Mouse (Mus musculus) midbrain, embryonic 13.5 days (tissue): ENCODE data around the gene Olfr33. TPM values are rescaled to one million over a fixed set of nuclear protein-coding genes. Genes with fewer than 3 reads are reported as not detected.

Experiments
- ATAC-seq: fragments of 200-750 bp; cut with Nextera tagmentation; 2 replicates; pipeline ENCODE4 v1.8.0; 2017; ENCODE audit warnings: mild to moderate bottlenecking, moderate TSS enrichment, moderate library complexity
- H3K27ac ChIP-seq: fragments of 300-500 bp; sonication (generic); 2 replicates; pipeline ENCODE4 v1.5.1; 2015; ENCODE audit warnings: inconsistent platforms, mild to moderate bottlenecking, moderate library complexity
- H3K27me3 ChIP-seq: fragments of 300-500 bp; sonication (generic); 2 replicates; pipeline ENCODE4 v1.6.1; 2015; ENCODE audit warnings: mild to moderate bottlenecking, inconsistent platforms
- H3K36me3 ChIP-seq: fragments of 300-500 bp; sonication (generic); 2 replicates; pipeline ENCODE4 v1.6.1; 2015; ENCODE audit warnings: mild to moderate bottlenecking, inconsistent platforms
- H3K4me1 ChIP-seq: fragments of 300-500 bp; sonication (generic); replicated peaks from 2 replicates; pipeline ENCODE4 v1.6.1; 2015; ENCODE audit warnings: inconsistent platforms
- H3K4me2 ChIP-seq: fragments of 300-500 bp; sonication (generic); replicated peaks from 2 replicates; pipeline ENCODE4 v1.6.1; 2015; ENCODE audit warnings: moderate library complexity, mild to moderate bottlenecking, inconsistent platforms
- H3K4me3 ChIP-seq: fragments of 300-500 bp; sonication (generic); replicated peaks from 2 replicates; pipeline ENCODE4 v1.5.1; 2015; ENCODE audit warnings: mild to moderate bottlenecking, inconsistent platforms
- H3K9ac ChIP-seq: fragments of 300-500 bp; sonication (generic); replicated peaks from 2 replicates; pipeline ENCODE4 v1.6.1; 2015; ENCODE audit warnings: mild to moderate bottlenecking, inconsistent platforms
- H3K9me3 ChIP-seq: fragments of 300-500 bp; sonication (generic); 2 replicates; pipeline ENCODE4 v1.6.1; 2016; ENCODE audit warnings: mild to moderate bottlenecking, inconsistent platforms
- WGBS: fragments of 180-500 bp; shearing (Covaris S2); methylation state at CpG from one replicate; pipeline ENCODE4 v1.1.7; 2015; 5-methylcytosine and 5-hydroxymethylcytosine counted together
- polyA plus RNA-seq: library from polyadenylated mRNA; unstranded; fragments of >200 nt; fragmentation: Nextera tagmentation; extraction: Ambion mirVana; gene quantifications from 2 replicates; pipeline ENCODE4 v1.2.1, GENCODE M21; 2015

The Olfr33 gene
- polyA plus RNA-seq, result not detected in 2 replicates

- Histone ChIP-seq H3K27ac (no peak within 1 kb of the TSS), H3K4me1 (no peaks in the 10 kb centered on the region), H3K9me3 (no peaks in the 10 kb centered on the region), H3K4me3 (no peak within 1 kb of the TSS), H3K4me2 (no peak within 1 kb of the TSS), H3K27me3 (no peaks in the 10 kb centered on the region), H3K9ac (no peak within 1 kb of the TSS), H3K36me3 (no peaks in the 10 kb centered on the region)
- ATAC-seq, result no peak
- WGBS, result 40% methylated on average over 1 of the region's 1 CpGs
These were observed at the start of gene Olfr33 for GRCm38 (mm10) chr7:102718970-102719369. TSS of gene Olfr33 (minus strand) at chr7:102719070.

- Histone ChIP-seq H3K9ac (no peak within 1 kb of the TSS), H3K27me3 (no peaks in the 10 kb centered on the region), H3K27ac (no peak within 1 kb of the TSS), H3K4me2 (no peak within 1 kb of the TSS), H3K36me3 (no peaks in the 10 kb centered on the region), H3K4me1 (no peaks in the 10 kb centered on the region), H3K4me3 (no peak within 1 kb of the TSS), H3K9me3 (no peaks in the 10 kb centered on the region)
- 75% methylated on average over 4 of the region's 4 CpGs for WGBS
- no peak for ATAC-seq
These were observed 40.4 kb upstream of the Olfr33 start, which contains the start of the genes Olfr560 and Olfr78 for GRCm38 (mm10) chr7:102759266-102759665. TSS of gene Olfr560 (minus strand) at chr7:102759366. TSS of gene Olfr78 (minus strand) at chr7:102759471.

- Histone ChIP-seq H3K9ac (no peak overlapping the region), H3K4me1 (no peaks in the 10 kb centered on the region), H3K27ac (no peak overlapping the region), H3K4me3 (no peak overlapping the region), H3K27me3 (no peaks in the 10 kb centered on the region), H3K4me2 (no peak overlapping the region), H3K9me3 (no peaks in the 10 kb centered on the region), H3K36me3 (no peaks in the 10 kb centered on the region)
- ATAC-seq, result no peak
- 22% methylated on average over 1 of the region's 1 CpGs for WGBS
These were observed 33.2 kb upstream of the Olfr33 start for GRCm38 (mm10) chr7:102752086-102752485.

- H3K36me3 ChIP-seq, result no peaks in the 10 kb centered on the region
- no peaks in the 10 kb centered on the region for H3K27me3 ChIP-seq
- WGBS, result 63% methylated on average over 2 of the region's 2 CpGs
- H3K4me3 ChIP-seq, result no peak overlapping the region
- H3K27ac ChIP-seq, result no peak overlapping the region
- no peak overlapping the region for H3K9ac ChIP-seq
- H3K9me3 ChIP-seq, result no peaks in the 10 kb centered on the region
- H3K4me1 ChIP-seq, result no peaks in the 10 kb centered on the region
- ATAC-seq, result no peak
- no peak overlapping the region for H3K4me2 ChIP-seq
These were observed 18.8 kb upstream of the Olfr33 start for GRCm38 (mm10) chr7:102737705-102738104.

DNA sequence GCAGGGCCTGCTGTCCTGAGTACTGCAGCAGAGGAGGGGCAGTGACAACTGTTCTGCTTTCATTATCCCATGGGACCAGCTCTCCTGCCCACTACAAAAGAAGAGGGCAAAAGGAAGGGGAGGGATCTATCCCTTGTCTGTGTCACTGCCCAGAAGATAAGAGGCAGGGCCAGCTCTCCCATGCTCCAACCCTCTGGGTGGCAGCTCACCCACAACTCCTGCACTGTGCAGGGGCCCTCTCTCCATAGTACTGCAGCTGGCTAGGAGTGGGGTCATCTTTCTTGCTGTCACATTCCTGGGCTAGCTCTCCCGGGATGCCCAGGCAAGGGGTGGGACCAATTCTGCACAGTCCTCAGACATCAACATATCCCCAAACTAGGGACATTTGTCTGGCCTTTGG is 14.9 kb upstream of the Olfr33 start:
- Histone ChIP-seq H3K27me3 (no peaks in the 10 kb centered on the region), H3K9me3 (no peaks in the 10 kb centered on the region), H3K27ac (no peak overlapping the region), H3K4me2 (no peak overlapping the region), H3K4me1 (no peaks in the 10 kb centered on the region), H3K36me3 (no peaks in the 10 kb centered on the region), H3K9ac (no peak overlapping the region), H3K4me3 (no peak overlapping the region)
- 89% methylated on average over 1 of the region's 1 CpGs for WGBS
- ATAC-seq, result 0 out of 2 replicates have a peak, but pooled peaks have one; percentile 20

DNA sequence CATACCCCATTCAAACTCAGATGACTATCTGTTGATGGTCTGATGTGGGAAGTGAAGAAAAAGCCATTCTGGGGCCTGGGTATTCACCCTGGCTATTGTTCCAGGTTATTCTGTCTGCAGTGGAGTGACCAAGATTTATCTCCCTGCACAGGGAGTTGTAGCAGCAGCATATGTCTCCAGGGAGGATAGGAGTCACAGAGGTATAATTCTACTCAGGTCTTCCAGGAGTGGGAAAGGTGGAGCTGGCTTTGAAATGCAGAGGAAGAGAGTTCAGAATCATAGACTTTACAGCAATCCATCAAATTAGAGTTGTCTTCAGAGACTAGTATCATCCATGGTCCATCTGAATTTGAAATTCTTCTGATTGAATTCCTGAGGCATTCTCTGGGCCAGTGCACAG is 8.5 kb upstream of the Olfr33 start, which contains the start of gene Olfr559:
Gene Olfr559 (minus strand): TSS at position 101 of the 400 bp plus-strand sequence.
- no peak within 1 kb of the TSS for H3K4me3 ChIP-seq
- no peaks in the 10 kb centered on the region for H3K9me3 ChIP-seq
- no peak within 1 kb of the TSS for H3K4me2 ChIP-seq
- H3K27me3 ChIP-seq, result no peaks in the 10 kb centered on the region
- H3K9ac ChIP-seq, result no peak within 1 kb of the TSS
- no peaks in the 10 kb centered on the region for H3K36me3 ChIP-seq
- ATAC-seq, result no peak
- no peak within 1 kb of the TSS for H3K27ac ChIP-seq
- no peaks in the 10 kb centered on the region for H3K4me1 ChIP-seq

- H3K27me3 ChIP-seq, result no peaks in the 10 kb centered on the region
- no peak within 1 kb of the TSS for H3K4me3 ChIP-seq
- H3K36me3 ChIP-seq, result no peaks in the 10 kb centered on the region
- H3K9me3 ChIP-seq, result no peaks in the 10 kb centered on the region
- no peaks in the 10 kb centered on the region for H3K4me1 ChIP-seq
- H3K27ac ChIP-seq, result no peak within 1 kb of the TSS
- H3K9ac ChIP-seq, result no peak within 1 kb of the TSS
- H3K4me2 ChIP-seq, result no peak within 1 kb of the TSS
- no peak for ATAC-seq
These were observed 17.0 kb downstream of the Olfr33 start, which contains the start of gene Olfr558 for GRCm38 (mm10) chr7:102701915-102702314. TSS of gene Olfr558 (plus strand) at chr7:102702215.

- 89% methylated on average over 7 of the region's 7 CpGs for WGBS
These were observed 20.4 kb downstream of the Olfr33 start for GRCm38 (mm10) chr7:102698461-102698860.

DNA sequence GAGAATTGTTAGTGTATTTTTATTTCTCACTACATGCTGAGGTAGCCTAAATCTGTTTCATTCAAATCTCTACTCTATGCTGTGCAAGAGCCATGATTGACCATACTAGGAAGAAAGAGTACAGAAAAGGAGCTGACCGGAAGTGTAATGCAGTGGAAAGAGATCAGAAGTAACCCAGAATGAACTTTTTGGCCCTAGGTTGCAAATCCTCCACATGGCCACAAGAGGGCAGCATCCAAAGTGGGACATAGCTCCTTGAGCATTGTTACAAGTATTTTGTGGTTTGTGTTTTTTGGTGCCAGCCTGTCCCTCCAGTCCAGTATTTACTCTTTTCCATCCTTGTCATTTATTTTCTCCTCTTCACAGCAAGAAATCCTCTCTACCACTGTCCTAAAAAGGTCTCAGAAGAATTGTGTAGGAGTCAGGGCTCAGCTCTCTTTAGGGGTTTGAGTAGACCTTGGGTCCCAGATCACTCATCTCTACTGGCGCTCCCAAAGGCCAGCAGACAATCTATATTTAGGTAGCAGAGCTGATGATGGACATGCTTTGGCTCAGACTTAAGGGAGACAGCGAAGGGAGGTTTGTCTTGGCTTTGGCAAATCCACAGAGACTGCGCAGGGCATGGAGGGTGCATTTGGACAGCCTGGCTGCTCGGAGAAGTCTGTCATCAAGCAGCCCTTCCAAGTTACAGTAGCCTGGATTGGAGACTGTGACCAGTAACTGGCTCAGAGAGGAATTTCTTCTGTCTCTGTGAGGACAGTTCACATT is 23.3 kb downstream of the Olfr33 start, which contains the start of gene Olfr557:
Gene Olfr557 (plus strand): TSS at position 553 of the 768 bp plus-strand sequence.
- WGBS, result 83% methylated on average over 5 of the region's 5 CpGs
- ATAC-seq, result no peak

More at GRCm38 (mm10) chr7:102698461-102698860, 20.4 kb downstream of the Olfr33 start:
- ATAC-seq, result no peak
- H3K27me3 ChIP-seq, result no peaks in the 10 kb centered on the region
- H3K9ac ChIP-seq, result no peak overlapping the region
- H3K4me2 ChIP-seq, result no peak overlapping the region
- H3K4me1 ChIP-seq, result no peaks in the 10 kb centered on the region
- H3K4me3 ChIP-seq, result no peak overlapping the region
- no peaks in the 10 kb centered on the region for H3K36me3 ChIP-seq
- H3K27ac ChIP-seq, result no peak overlapping the region
- H3K9me3 ChIP-seq, result no peaks in the 10 kb centered on the region

GRCm38 (mm10) chr7:102686944-102687501 is 31.8 kb downstream of the Olfr33 start, which contains the start of gene Trim68:
TSS of gene Trim68 (minus strand) at chr7:102687327.
- Histone ChIP-seq H3K36me3 (no peaks in the 10 kb centered on the region), H3K27me3 (no peaks in the 10 kb centered on the region), H3K9me3 (no peaks in the 10 kb centered on the region), H3K27ac (peak within 1 kb of the TSS; percentile 69), H3K4me1 (peaks cover 4% of the 10 kb centered on the region; the same call in 1 of the 2 replicates), H3K9ac (peak within 1 kb of the TSS; percentile 74), H3K4me3 (peak within 1 kb of the TSS; percentile 57), H3K4me2 (peak within 1 kb of the TSS; percentile 61)
- under 1% methylated on average over 40 of the region's 40 CpGs for WGBS
- ATAC-seq, result peak; percentile 100

More for the DNA sequence above, 23.3 kb downstream of the Olfr33 start, which contains the start of gene Olfr557:
- Histone ChIP-seq H3K4me2 (no peak within 1 kb of the TSS), H3K27ac (no peak within 1 kb of the TSS), H3K9me3 (no peaks in the 10 kb centered on the region), H3K4me3 (no peak within 1 kb of the TSS), H3K4me1 (no peaks in the 10 kb centered on the region), H3K9ac (no peak within 1 kb of the TSS), H3K36me3 (no peaks in the 10 kb centered on the region), H3K27me3 (no peaks in the 10 kb centered on the region)

DNA sequence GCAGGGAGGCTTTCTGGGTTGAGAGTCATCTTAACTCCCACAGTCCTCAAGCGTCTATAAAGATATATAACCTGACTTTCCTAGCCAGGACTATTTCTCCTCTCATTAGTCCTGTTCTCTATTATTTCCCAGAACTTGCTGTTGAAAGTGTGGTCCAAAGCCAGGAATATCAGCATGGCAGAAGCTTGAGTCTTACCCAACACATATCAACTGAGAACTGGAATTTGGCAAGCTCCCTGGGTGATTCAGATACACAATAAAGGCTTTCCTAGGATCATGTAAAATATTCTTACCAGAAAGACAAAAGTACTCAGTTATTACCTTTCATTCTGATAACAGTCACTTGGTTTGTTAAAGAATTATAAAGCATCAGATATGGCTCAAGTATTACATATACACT is 37.0 kb downstream of the Olfr33 start:
- no peaks in the 10 kb centered on the region for H3K4me1 ChIP-seq
- 96% methylated on average over 1 of the region's 1 CpGs for WGBS
- H3K9me3 ChIP-seq, result no peaks in the 10 kb centered on the region
- no peak overlapping the region for H3K4me3 ChIP-seq
- H3K27ac ChIP-seq, result no peak overlapping the region
- H3K9ac ChIP-seq, result no peak overlapping the region
- no peaks in the 10 kb centered on the region for H3K27me3 ChIP-seq
- H3K36me3 ChIP-seq, result no peaks in the 10 kb centered on the region; the same call in 1 of the 2 replicates
- no peak for ATAC-seq
- H3K4me2 ChIP-seq, result no peak overlapping the region

DNA sequence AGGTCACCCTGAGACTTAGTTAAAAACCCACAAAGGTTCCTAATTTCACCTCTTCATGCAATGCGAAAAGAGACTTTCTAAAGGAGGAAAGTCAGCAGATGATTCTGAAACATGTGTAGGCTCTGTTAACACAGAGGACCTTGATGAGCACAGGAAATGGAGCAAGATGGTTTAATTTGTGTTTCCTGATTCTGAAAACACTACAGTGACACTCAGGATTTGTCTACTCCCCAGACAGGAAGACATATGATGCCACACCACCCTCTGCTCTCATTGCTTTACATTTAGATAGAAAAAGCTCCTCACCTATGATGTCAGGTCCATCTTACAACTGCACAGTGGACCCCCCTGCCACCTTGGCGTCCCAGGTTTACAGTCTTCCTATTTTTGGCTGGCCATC is 42.6 kb downstream of the Olfr33 start:
- H3K36me3 ChIP-seq, result no peaks in the 10 kb centered on the region; the same call in 1 of the 2 replicates
- no peak overlapping the region for H3K9ac ChIP-seq
- ATAC-seq, result no peak
- no peak overlapping the region for H3K27ac ChIP-seq
- 85% methylated on average over 2 of the region's 2 CpGs for WGBS
- H3K4me1 ChIP-seq, result no peaks in the 10 kb centered on the region
- H3K4me3 ChIP-seq, result no peak overlapping the region
- no peaks in the 10 kb centered on the region for H3K9me3 ChIP-seq
- H3K4me2 ChIP-seq, result no peak overlapping the region
- no peaks in the 10 kb centered on the region for H3K27me3 ChIP-seq
